Mouse (Mus musculus) MEL-GATA-1-ER (cell line): ENCODE results near the gene Akap13.
A peak's percentile ranks its signal among the peaks of the same experiment; 100 is the strongest.

Experiments used
- DNase-seq: peaks from one replicate; pipeline ENCODE4 v3.0.0-alpha.2; 2012; ENCODE audit warnings: low read depth; ENCODE audit errors: extremely low read depth

Gene Akap13

GRCm38 (mm10) chr7:75455223-75456151, at the start of gene Akap13:
Gene Akap13 (plus strand): TSS chr7:75455534.
- peak; percentile 97 for DNase-seq

- no peak for DNase-seq
Observed at GRCm38 (mm10) chr7:75410641-75411040, 44.7 kb upstream of the Akap13 start.

- DNase-seq, result no peak
Observed at GRCm38 (mm10) chr7:75411226-75411625, 44.1 kb upstream of the Akap13 start.

GRCm38 (mm10) chr7:75412011-75412510, 43.3 kb upstream of the Akap13 start:
- no peak for DNase-seq

GRCm38 (mm10) chr7:75412568-75412967, 42.8 kb upstream of the Akap13 start:
- no peak for DNase-seq

- DNase-seq, result no peak
Observed at GRCm38 (mm10) chr7:75413903-75414302, 41.4 kb upstream of the Akap13 start.

- no peak for DNase-seq
Observed at GRCm38 (mm10) chr7:75414316-75414715, 41.0 kb upstream of the Akap13 start.

GRCm38 (mm10) chr7:75415166-75415881, 40.0 kb upstream of the Akap13 start:
- DNase-seq, result no peak

- DNase-seq, result no peak
Observed at GRCm38 (mm10) chr7:75415882-75416585, 39.3 kb upstream of the Akap13 start.

GRCm38 (mm10) chr7:75420927-75421326, 34.4 kb upstream of the Akap13 start:
- DNase-seq, result no peak

GRCm38 (mm10) chr7:75424121-75424520, 31.2 kb upstream of the Akap13 start:
- DNase-seq, result no peak

- no peak for DNase-seq
Observed at GRCm38 (mm10) chr7:75427322-75427721, 28.0 kb upstream of the Akap13 start.

GRCm38 (mm10) chr7:75428913-75429312, 26.4 kb upstream of the Akap13 start:
- no peak for DNase-seq

GRCm38 (mm10) chr7:75430550-75430949, 24.8 kb upstream of the Akap13 start:
- DNase-seq, result no peak

- DNase-seq, result no peak
Observed at GRCm38 (mm10) chr7:75431043-75431442, 24.3 kb upstream of the Akap13 start.

GRCm38 (mm10) chr7:75432046-75432445, 23.3 kb upstream of the Akap13 start:
- no peak for DNase-seq

- DNase-seq, result no peak
Observed at GRCm38 (mm10) chr7:75436413-75437174, 18.7 kb upstream of the Akap13 start.

- no peak for DNase-seq
Observed at GRCm38 (mm10) chr7:75439570-75439969, 15.8 kb upstream of the Akap13 start.

- no peak for DNase-seq
Observed at GRCm38 (mm10) chr7:75440241-75440640, 15.1 kb upstream of the Akap13 start.

GRCm38 (mm10) chr7:75441947-75442346, 13.4 kb upstream of the Akap13 start:
- DNase-seq, result peak; percentile 64
